Mouse (Mus musculus): ENCODE data around the gene Ptprj. TPM values are rescaled to one million over a fixed set of nuclear protein-coding genes. Genes with fewer than 3 reads are reported as not detected.

Ptprj gene
- polyA plus RNA-seq, 1 experiment from 2014 or later: 1.6 TPM

GRCm38 (mm10) chr2:90601056-90601455, 20.6 kb upstream of the Ptprj start:
- no peaks in the 10 kb centered on the region for H3K36me3 ChIP-seq
- 0 out of 2 replicates have a peak, but pooled peaks cover 3% of the 10 kb centered on the region for H3K9me3 ChIP-seq (replicated peaks)
- H3K9ac ChIP-seq: no peak overlapping the region
- H3K27ac ChIP-seq (ENCODE audit: poor library complexity, severe bottlenecking): no peak overlapping the region
- no peak overlapping the region for H3K4me2 ChIP-seq
- H3K27me3 ChIP-seq (replicated peaks): no peaks in the 10 kb centered on the region
- H3K4me1 ChIP-seq (replicated peaks): no peaks in the 10 kb centered on the region
- ATAC-seq (ENCODE audit: insufficient number of reproducible peaks, low FRiP score): no peak
- WGBS: 86% methylated on average over 3 of the region's 3 CpGs
- H3K4me3 ChIP-seq: no peak overlapping the region

GRCm38 (mm10) chr2:90588141-90588540, 7.7 kb upstream of the Ptprj start:
- Histone ChIP-seq H3K4me1 (replicated peaks) (peaks cover 9% of the 10 kb centered on the region; the same call in 1 of the 2 replicates), H3K27ac (ENCODE audit: poor library complexity, severe bottlenecking) (no peak overlapping the region), H3K27me3 (replicated peaks) (no peaks in the 10 kb centered on the region), H3K36me3 (no peaks in the 10 kb centered on the region), H3K4me3 (no peak overlapping the region), H3K4me2 (no peak overlapping the region), H3K9ac (no peak overlapping the region), H3K9me3 (replicated peaks) (no peaks in the 10 kb centered on the region; the same call in 1 of the 2 replicates)
- WGBS: 53% methylated on average over 1 of the region's 1 CpGs
- ATAC-seq (ENCODE audit: insufficient number of reproducible peaks, low FRiP score): no peak

GRCm38 (mm10) chr2:90584506-90584905, 4.1 kb upstream of the Ptprj start:
- ATAC-seq (ENCODE audit: insufficient number of reproducible peaks, low FRiP score): no peak
- no peak overlapping the region for H3K4me3 ChIP-seq
- no peak overlapping the region for H3K4me2 ChIP-seq
- no peaks in the 10 kb centered on the region for H3K9me3 ChIP-seq (replicated peaks)
- H3K9ac ChIP-seq: no peak overlapping the region
- no peak overlapping the region for H3K27ac ChIP-seq (ENCODE audit: poor library complexity, severe bottlenecking)
- no peaks in the 10 kb centered on the region for H3K36me3 ChIP-seq
- H3K27me3 ChIP-seq (replicated peaks): no peaks in the 10 kb centered on the region
- peaks cover 15% of the 10 kb centered on the region for H3K4me1 ChIP-seq (replicated peaks)
- 57% methylated on average over 4 of the region's 4 CpGs for WGBS

GRCm38 (mm10) chr2:90583628-90584131, 3.2 kb upstream of the Ptprj start:
- WGBS: 25% methylated on average over 5 of the region's 5 CpGs

DNA sequence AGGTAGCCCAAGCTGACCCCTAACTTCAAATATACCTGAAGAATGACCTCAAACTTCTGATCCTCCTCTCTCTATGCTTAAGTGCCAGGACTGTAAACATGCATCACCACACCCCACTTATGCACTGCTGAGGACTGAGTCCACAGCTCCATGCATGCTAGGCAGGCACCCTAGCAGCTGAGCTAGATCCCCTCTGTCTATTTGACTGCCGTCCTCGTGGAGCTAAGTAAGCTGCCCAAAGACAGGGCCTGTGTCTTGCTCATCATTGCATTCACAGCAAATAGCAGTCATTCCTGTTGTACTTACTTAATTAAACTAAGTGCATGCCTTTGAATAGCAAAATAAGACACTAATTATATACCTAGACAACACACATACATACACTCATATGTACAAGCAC, 2.4 kb upstream of the Ptprj start:
- WGBS: 69% methylated on average over 2 of the region's 2 CpGs
- H3K9ac ChIP-seq: no peak overlapping the region
- peaks cover 22% of the 10 kb centered on the region for H3K4me1 ChIP-seq (replicated peaks)
- H3K9me3 ChIP-seq (replicated peaks): no peaks in the 10 kb centered on the region
- no peak overlapping the region for H3K4me2 ChIP-seq
- no peaks in the 10 kb centered on the region for H3K36me3 ChIP-seq
- no peak overlapping the region for H3K4me3 ChIP-seq
- no peaks in the 10 kb centered on the region for H3K27me3 ChIP-seq (replicated peaks)
- no peak for ATAC-seq (ENCODE audit: insufficient number of reproducible peaks, low FRiP score)
- H3K27ac ChIP-seq (ENCODE audit: poor library complexity, severe bottlenecking): no peak overlapping the region

More at GRCm38 (mm10) chr2:90583628-90584131, 3.2 kb upstream of the Ptprj start:
- H3K4me2 ChIP-seq: no peak overlapping the region
- no peak overlapping the region for H3K9ac ChIP-seq
- H3K9me3 ChIP-seq (replicated peaks): no peaks in the 10 kb centered on the region
- H3K4me3 ChIP-seq: no peak overlapping the region
- H3K27ac ChIP-seq (ENCODE audit: poor library complexity, severe bottlenecking): 0 out of 2 replicates have a peak overlapping the region, but pooled peaks have one; percentile 12
- no peaks in the 10 kb centered on the region for H3K36me3 ChIP-seq
- peaks cover 20% of the 10 kb centered on the region for H3K4me1 ChIP-seq (replicated peaks)
- no peaks in the 10 kb centered on the region for H3K27me3 ChIP-seq (replicated peaks)
- no peak for ATAC-seq (ENCODE audit: insufficient number of reproducible peaks, low FRiP score)

- H3K4me3 ChIP-seq: no peak overlapping the region
- H3K27me3 ChIP-seq (replicated peaks): no peaks in the 10 kb centered on the region; the same call in 1 of the 2 replicates
- H3K9me3 ChIP-seq (replicated peaks): no peaks in the 10 kb centered on the region
- H3K36me3 ChIP-seq: no peaks in the 10 kb centered on the region
- no peak for ATAC-seq (ENCODE audit: insufficient number of reproducible peaks, low FRiP score)
- peaks cover 22% of the 10 kb centered on the region for H3K4me1 ChIP-seq (replicated peaks)
- H3K9ac ChIP-seq: no peak overlapping the region
- H3K4me2 ChIP-seq: no peak overlapping the region
- H3K27ac ChIP-seq (ENCODE audit: poor library complexity, severe bottlenecking): no peak overlapping the region
- 82% methylated on average over 4 of the region's 4 CpGs for WGBS
Observed at GRCm38 (mm10) chr2:90582311-90582710, 1.9 kb upstream of the Ptprj start.

GRCm38 (mm10) chr2:90581796-90582125, 1.3 kb upstream of the Ptprj start:
- no peaks in the 10 kb centered on the region; the same call in 1 of the 2 replicates for H3K27me3 ChIP-seq (replicated peaks)
- WGBS: 50% methylated on average over 1 of the region's 1 CpGs
- H3K9ac ChIP-seq: no peak overlapping the region
- H3K4me1 ChIP-seq (replicated peaks): peaks cover 22% of the 10 kb centered on the region
- no peak overlapping the region for H3K27ac ChIP-seq (ENCODE audit: poor library complexity, severe bottlenecking)
- no peak overlapping the region for H3K4me3 ChIP-seq
- H3K9me3 ChIP-seq (replicated peaks): no peaks in the 10 kb centered on the region
- H3K36me3 ChIP-seq: no peaks in the 10 kb centered on the region
- ATAC-seq (ENCODE audit: insufficient number of reproducible peaks, low FRiP score): no peak
- no peak overlapping the region for H3K4me2 ChIP-seq

DNA sequence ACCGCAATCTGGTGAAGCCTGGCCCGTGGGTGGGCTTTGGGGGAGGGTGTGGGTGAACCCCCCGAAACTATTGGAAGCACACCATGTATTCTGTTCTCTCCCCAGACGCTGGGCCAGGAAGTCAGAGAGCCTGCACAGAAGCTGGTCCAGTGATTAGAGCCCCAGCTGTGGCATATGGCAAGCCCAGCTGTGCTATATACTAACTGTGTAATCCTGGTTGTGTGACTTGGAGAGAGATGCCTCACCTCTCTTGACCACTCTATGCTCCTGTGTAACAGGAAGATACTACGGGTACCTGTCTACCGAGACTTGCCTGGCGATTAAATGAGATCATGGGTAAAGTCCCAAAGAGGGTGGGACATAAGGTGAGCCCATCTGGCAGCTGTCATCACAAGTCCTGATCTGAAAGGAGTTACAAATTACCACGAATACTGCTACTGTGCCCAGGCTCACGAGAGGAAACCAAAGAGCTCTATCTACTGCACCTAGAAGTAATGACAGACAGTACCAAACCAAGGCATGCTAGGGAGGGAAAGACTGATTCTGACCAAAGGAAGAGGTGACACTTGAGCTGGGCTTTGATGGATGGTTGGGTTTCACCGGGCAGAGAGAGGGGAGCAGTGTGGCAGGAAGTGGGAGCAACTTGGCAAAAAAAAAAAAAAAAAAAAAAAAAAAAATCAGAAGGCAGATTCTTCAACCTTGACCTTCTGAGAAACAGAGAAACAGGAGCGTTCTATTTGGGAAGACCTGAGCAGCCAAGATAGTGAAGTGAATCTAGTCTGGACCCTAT, 754 bp upstream of the Ptprj start:
- Histone ChIP-seq H3K27ac (ENCODE audit: poor library complexity, severe bottlenecking) (peak overlapping the region; percentile 77), H3K9me3 (replicated peaks) (no peaks in the 10 kb centered on the region), H3K36me3 (no peaks in the 10 kb centered on the region), H3K4me2 (peak overlapping the region; percentile 98), H3K4me1 (replicated peaks) (peaks cover 22% of the 10 kb centered on the region), H3K9ac (peak overlapping the region; percentile 89), H3K4me3 (peak overlapping the region; percentile 91), H3K27me3 (replicated peaks) (no peaks in the 10 kb centered on the region; the same call in 1 of the 2 replicates)
- WGBS: 9% methylated on average over 11 of the region's 11 CpGs
- peak; percentile 33 for ATAC-seq (ENCODE audit: insufficient number of reproducible peaks, low FRiP score)

- peak overlapping the region; percentile 77 for H3K27ac ChIP-seq (ENCODE audit: poor library complexity, severe bottlenecking)
- no peaks in the 10 kb centered on the region for H3K9me3 ChIP-seq (replicated peaks)
- under 1% methylated on average over 38 of the region's 44 CpGs for WGBS
- peak; percentile 70 for ATAC-seq (ENCODE audit: insufficient number of reproducible peaks, low FRiP score)
- H3K4me1 ChIP-seq (replicated peaks): peaks cover 27% of the 10 kb centered on the region
- H3K4me3 ChIP-seq: peak overlapping the region; percentile 91
- peak overlapping the region; percentile 98 for H3K4me2 ChIP-seq
- peak overlapping the region; percentile 89 for H3K9ac ChIP-seq
- no peaks in the 10 kb centered on the region for H3K36me3 ChIP-seq
- H3K27me3 ChIP-seq (replicated peaks): no peaks in the 10 kb centered on the region; the same call in 1 of the 2 replicates
Observed at GRCm38 (mm10) chr2:90579728-90580235, 665 bp downstream of the Ptprj start.

DNA sequence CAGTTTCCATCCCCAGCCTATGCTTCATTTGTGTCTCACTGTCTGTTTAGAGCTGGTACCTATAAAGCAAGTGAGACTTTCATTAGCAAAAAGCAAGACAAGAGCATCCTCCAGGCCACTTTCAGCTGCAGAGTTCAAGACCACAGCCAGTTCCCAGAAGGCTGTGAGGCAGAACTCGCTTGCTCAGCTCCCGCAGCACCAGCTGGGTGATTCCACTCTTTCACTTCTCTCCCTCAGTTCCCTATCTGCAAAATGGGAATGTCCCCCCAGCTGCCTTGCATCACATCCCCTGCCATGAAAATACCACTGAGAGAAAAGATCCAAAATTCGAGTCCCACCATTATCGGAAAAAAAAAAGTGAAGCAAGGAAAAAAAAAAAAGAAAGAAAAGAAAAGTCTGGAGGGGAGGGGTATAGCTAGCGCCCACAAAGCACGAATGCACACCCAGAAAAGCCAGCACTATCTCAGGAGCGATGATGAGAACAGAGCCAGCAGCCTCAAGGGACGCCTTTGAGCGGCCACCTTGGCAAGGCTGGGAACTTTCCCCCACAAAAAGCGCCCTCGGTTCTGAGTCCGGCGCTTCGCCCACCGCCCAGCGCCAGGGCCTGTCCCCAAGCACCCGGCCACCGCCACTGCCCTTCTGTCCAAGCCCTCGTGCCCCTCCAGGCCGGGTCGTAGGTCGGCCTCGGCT, 1.3 kb downstream of the Ptprj start:
- no peaks in the 10 kb centered on the region; the same call in 1 of the 2 replicates for H3K27me3 ChIP-seq (replicated peaks)
- WGBS: 2% methylated on average over 22 of the region's 23 CpGs

More for the DNA sequence above, 1.3 kb downstream of the Ptprj start:
- H3K4me2 ChIP-seq: peak overlapping the region; percentile 98
- no peaks in the 10 kb centered on the region for H3K9me3 ChIP-seq (replicated peaks)
- H3K4me1 ChIP-seq (replicated peaks): peaks cover 28% of the 10 kb centered on the region
- H3K4me3 ChIP-seq: peak overlapping the region; percentile 91
- peak overlapping the region; percentile 89 for H3K9ac ChIP-seq
- ATAC-seq (ENCODE audit: insufficient number of reproducible peaks, low FRiP score): peak; percentile 3; the same call in 1 of the 2 replicates
- H3K27ac ChIP-seq (ENCODE audit: poor library complexity, severe bottlenecking): peak overlapping the region; percentile 77; the same call in 1 of the 2 replicates
- H3K36me3 ChIP-seq: no peaks in the 10 kb centered on the region
